Mouse (Mus musculus): Measurements from ENCODE around the gene Srp9.

GRCm38 (mm10) chr1:182092413-182092800, 32.1 kb upstream of the Srp9 start:
- TF ChIP-seq CTCF (IDR thresholded peaks at IDR 0.05; ENCODE audit: insufficient read depth, low read length) (no peak), POLR2A (IDR thresholded peaks at IDR 0.05; ENCODE audit: borderline replicate concordance, extremely low read depth, low read depth, low read length) (no peak)

Measured in lung, adult 2 months (tissue).